Mouse (Mus musculus) kidney, embryonic 14.5 days (tissue): ENCODE results near the gene Txndc16. TPM values are rescaled to one million over a fixed set of nuclear protein-coding genes. Genes with fewer than 3 reads are reported as not detected.

Experiments used
- ATAC-seq: fragments of 200-750 bp; cut with Nextera tagmentation; 2 replicates; pipeline ENCODE4 v1.8.0; 2017; ENCODE audit warnings: moderate number of reproducible peaks, mild to moderate bottlenecking, moderate TSS enrichment, moderate library complexity; ENCODE audit not compliant: low FRiP score, low TSS enrichment
- H3K27ac ChIP-seq: fragments of 300-500 bp; sonication (generic); 2 replicates; pipeline ENCODE4 v1.5.1; 2014; ENCODE audit warnings: low read depth, mild to moderate bottlenecking, low read length, moderate library complexity, mixed read lengths
- H3K27me3 ChIP-seq: fragments of 300-500 bp; sonication (generic); 2 replicates; pipeline ENCODE4 v1.6.1; 2014; ENCODE audit warnings: mild to moderate bottlenecking, low read length; ENCODE audit not compliant: control insufficient read depth, insufficient read depth
- H3K36me3 ChIP-seq: fragments of 300-500 bp; sonication (generic); 2 replicates; pipeline ENCODE4 v1.6.1; 2014; ENCODE audit warnings: low read length, mixed read lengths; ENCODE audit not compliant: control insufficient read depth, insufficient read depth
- H3K4me1 ChIP-seq: fragments of 300-500 bp; sonication (generic); 2 replicates; pipeline ENCODE4 v1.6.1; 2014; ENCODE audit warnings: low read length, mixed read lengths; ENCODE audit not compliant: control insufficient read depth, insufficient read depth
- H3K4me2 ChIP-seq: fragments of 300-500 bp; sonication (generic); replicated peaks from 2 replicates; pipeline ENCODE4 v1.6.1; 2014; ENCODE audit warnings: low read depth, mild to moderate bottlenecking, low read length
- H3K4me3 ChIP-seq: fragments of 300-500 bp; sonication (generic); 2 replicates; pipeline ENCODE4 v1.5.1; 2014; ENCODE audit warnings: mild to moderate bottlenecking, low read length
- H3K9ac ChIP-seq: fragments of 300-500 bp; sonication (generic); 2 replicates; pipeline ENCODE4 v1.6.1; 2014; ENCODE audit warnings: low read depth, mild to moderate bottlenecking, low read length, moderate library complexity
- H3K9me3 ChIP-seq: fragments of 300-500 bp; sonication (generic); 2 replicates; pipeline ENCODE4 v1.6.1; 2016; ENCODE audit warnings: low read length; ENCODE audit not compliant: control insufficient read depth
- WGBS: fragments of 180-500 bp; shearing (Covaris S2); extraction: QIAGEN DNeasy Blood & Tissue Kit; methylation state at CpG from one replicate; pipeline ENCODE4 v1.1.7; 2014; 5-methylcytosine and 5-hydroxymethylcytosine counted together
- polyA plus RNA-seq: library from polyadenylated mRNA; unstranded; fragments of >200 nt; fragmentation: Nextera tagmentation; extraction: Ambion mirVana; gene quantifications from 2 replicates; pipeline ENCODE4 v1.2.1, GENCODE M21; 2014

Gene Txndc16
- polyA plus RNA-seq, 1 experiment from 2014 or later, result 14.2 TPM

GRCm38 (mm10) chr14:45216711-45217340, 3.3 kb downstream of the Txndc16 start:
- Histone ChIP-seq H3K27ac (no peak overlapping the region), H3K4me3 (no peak overlapping the region), H3K4me2 (no peak overlapping the region), H3K9ac (no peak overlapping the region), H3K27me3 (no peaks in the 10 kb centered on the region), H3K36me3 (no peaks in the 10 kb centered on the region), H3K9me3 (no peaks in the 10 kb centered on the region), H3K4me1 (peaks cover 5% of the 10 kb centered on the region; the same call in 1 of the 2 replicates)
- 95% methylated on average over 9 of the region's 9 CpGs for WGBS
- ATAC-seq, result no peak

GRCm38 (mm10) chr14:45211431-45211830, 8.7 kb downstream of the Txndc16 start:
- WGBS, result 87% methylated on average over 1 of the region's 1 CpGs
- no peaks in the 10 kb centered on the region for H3K9me3 ChIP-seq
- H3K4me3 ChIP-seq, result no peak overlapping the region

GRCm38 (mm10) chr14:45210683-45211082, 9.4 kb downstream of the Txndc16 start:
- Histone ChIP-seq H3K4me3 (no peak overlapping the region), H3K4me1 (no peaks in the 10 kb centered on the region), H3K36me3 (no peaks in the 10 kb centered on the region; the same call in 1 of the 2 replicates), H3K4me2 (no peak overlapping the region), H3K9me3 (no peaks in the 10 kb centered on the region), H3K27ac (no peak overlapping the region), H3K9ac (no peak overlapping the region), H3K27me3 (no peaks in the 10 kb centered on the region)
- no peak for ATAC-seq
- 74% methylated on average over 4 of the region's 4 CpGs for WGBS

More at GRCm38 (mm10) chr14:45211431-45211830, 8.7 kb downstream of the Txndc16 start:
- Histone ChIP-seq H3K9ac (no peak overlapping the region), H3K27me3 (no peaks in the 10 kb centered on the region), H3K36me3 (no peaks in the 10 kb centered on the region; the same call in 1 of the 2 replicates), H3K27ac (no peak overlapping the region), H3K4me1 (no peaks in the 10 kb centered on the region), H3K4me2 (no peak overlapping the region)
- no peak for ATAC-seq

- H3K36me3 ChIP-seq, result peaks cover 5% of the 10 kb centered on the region; the same call in 1 of the 2 replicates
- no peaks in the 10 kb centered on the region for H3K4me1 ChIP-seq
- H3K9me3 ChIP-seq, result no peaks in the 10 kb centered on the region
- no peak overlapping the region for H3K9ac ChIP-seq
- H3K4me3 ChIP-seq, result no peak overlapping the region
- no peaks in the 10 kb centered on the region for H3K27me3 ChIP-seq
- H3K4me2 ChIP-seq, result no peak overlapping the region
- ATAC-seq, result no peak
- H3K27ac ChIP-seq, result no peak overlapping the region
Measured at GRCm38 (mm10) chr14:45200607-45201006, 19.5 kb downstream of the Txndc16 start.

GRCm38 (mm10) chr14:45190999-45191398, 29.1 kb downstream of the Txndc16 start:
- H3K36me3 ChIP-seq, result no peaks in the 10 kb centered on the region
- H3K27ac ChIP-seq, result no peak overlapping the region
- no peak for ATAC-seq
- no peaks in the 10 kb centered on the region for H3K27me3 ChIP-seq
- no peak overlapping the region for H3K4me2 ChIP-seq
- no peak overlapping the region for H3K9ac ChIP-seq
- H3K9me3 ChIP-seq, result no peaks in the 10 kb centered on the region
- no peaks in the 10 kb centered on the region for H3K4me1 ChIP-seq
- H3K4me3 ChIP-seq, result no peak overlapping the region
- 83% methylated on average over 2 of the region's 2 CpGs for WGBS

- Histone ChIP-seq H3K4me3 (no peak overlapping the region), H3K9me3 (no peaks in the 10 kb centered on the region), H3K27ac (no peak overlapping the region), H3K4me1 (no peaks in the 10 kb centered on the region), H3K27me3 (no peaks in the 10 kb centered on the region), H3K9ac (no peak overlapping the region), H3K4me2 (no peak overlapping the region), H3K36me3 (no peaks in the 10 kb centered on the region)
- WGBS, result 76% methylated on average over 4 of the region's 4 CpGs
- ATAC-seq, result no peak
Measured at GRCm38 (mm10) chr14:45181611-45182010, 38.5 kb downstream of the Txndc16 start.

- no peak for ATAC-seq
- Histone ChIP-seq H3K27ac (no peak overlapping the region), H3K36me3 (no peaks in the 10 kb centered on the region)
Measured at GRCm38 (mm10) chr14:45179606-45180005, 40.5 kb downstream of the Txndc16 start.

GRCm38 (mm10) chr14:45179186-45179585, 40.9 kb downstream of the Txndc16 start:
- no peak overlapping the region for H3K27ac ChIP-seq
- H3K4me1 ChIP-seq, result 0 out of 2 replicates have a peak, but pooled peaks cover 3% of the 10 kb centered on the region
- ATAC-seq, result no peak
- no peaks in the 10 kb centered on the region for H3K36me3 ChIP-seq
- H3K9me3 ChIP-seq, result no peaks in the 10 kb centered on the region
- H3K4me3 ChIP-seq, result no peak overlapping the region
- 59% methylated on average over 2 of the region's 2 CpGs for WGBS
- H3K4me2 ChIP-seq, result no peak overlapping the region
- H3K9ac ChIP-seq, result no peak overlapping the region
- H3K27me3 ChIP-seq, result no peaks in the 10 kb centered on the region

More at GRCm38 (mm10) chr14:45179606-45180005, 40.5 kb downstream of the Txndc16 start:
- Histone ChIP-seq H3K4me3 (no peak overlapping the region), H3K9ac (no peak overlapping the region), H3K27me3 (no peaks in the 10 kb centered on the region), H3K9me3 (no peaks in the 10 kb centered on the region), H3K4me1 (0 out of 2 replicates have a peak, but pooled peaks cover 3% of the 10 kb centered on the region), H3K4me2 (no peak overlapping the region)
- WGBS, result 81% methylated on average over 2 of the region's 2 CpGs

- 80% methylated on average over 14 of the region's 14 CpGs for WGBS
- ATAC-seq, result peak; percentile 52; the same call in 1 of the 2 replicates
- no peaks in the 10 kb centered on the region for H3K27me3 ChIP-seq
- H3K27ac ChIP-seq, result no peak overlapping the region
- H3K9me3 ChIP-seq, result no peaks in the 10 kb centered on the region
- H3K4me1 ChIP-seq, result 0 out of 2 replicates have a peak, but pooled peaks cover 3% of the 10 kb centered on the region
- H3K36me3 ChIP-seq, result no peaks in the 10 kb centered on the region
- H3K9ac ChIP-seq, result no peak overlapping the region
- no peak overlapping the region for H3K4me2 ChIP-seq
- no peak overlapping the region for H3K4me3 ChIP-seq
Measured at GRCm38 (mm10) chr14:45175012-45175740, 45.0 kb downstream of the Txndc16 start.
